Mouse (Mus musculus) macrophage (primary cell): ENCODE measurements around the gene Abhd16b. TPM values are rescaled to one million over a fixed set of nuclear protein-coding genes. Genes with fewer than 3 reads are reported as not detected.

Source experiments
- H3K27ac ChIP-seq: fragments of 350-480 bp; formaldehyde crosslinking; 2 replicates; pipeline ENCODE4 v1.9.0; 2021
- H3K36me3 ChIP-seq: fragments of 350-480 bp; formaldehyde crosslinking; 2 replicates; pipeline ENCODE4 v1.9.0; 2021; ENCODE audit errors: inconsistent target
- H3K4me3 ChIP-seq: fragments of 350-480 bp; formaldehyde crosslinking; 2 replicates; pipeline ENCODE4 v1.9.0; 2021; ENCODE audit errors: inconsistent target
- H3K79me2 ChIP-seq: fragments of 350-480 bp; formaldehyde crosslinking; 2 replicates; pipeline ENCODE4 v1.9.0; 2021; ENCODE audit errors: inconsistent target
- WGBS: methylation state at CpG from one replicate; pipeline ENCODE4 v1.1.7; 2026; ENCODE audit warnings: inconsistent platforms; ENCODE audit not compliant: missing documents; 5-methylcytosine and 5-hydroxymethylcytosine counted together
- polyA plus RNA-seq: library from polyadenylated mRNA; stranded (reverse); fragments of 250-400 nt; gene quantifications from 3 replicates; pipeline ENCODE4 v1.2.4, GENCODE M21; 2018; ENCODE audit warnings: inconsistent platforms
- total RNA-seq, 78 experiments: library from RNA; depleted of rRNA; stranded (reverse); fragments of 250-400 nt; gene quantifications; 1 replicate in 9 of 78; 2 replicates in 24 of 78; 3 replicates in 43 of 78; 4 replicates in 2 of 78; pipeline ENCODE4 v1.2.4; 2018; ENCODE audit warnings: inconsistent platforms in 56 of 78

Abhd16b gene
- not detected for total RNA-seq (2018; cell fraction: chromatin; rRNA removed)
- total RNA-seq (2018; cell fraction: cytosol; rRNA removed), result not detected
- not detected for total RNA-seq (2018; cell fraction: nucleus; rRNA removed)
- not detected in 3 replicates for polyA plus RNA-seq

GRCm38 (mm10) chr2:181493156-181493927, at the start of gene Abhd16b:
Gene Abhd16b (plus strand): TSS chr2:181493206.
- 94% methylated on average over 31 of the region's 31 CpGs for WGBS
- no peak within 1 kb of the TSS for H3K27ac ChIP-seq
- peaks cover 10% of the 10 kb centered on the region for H3K79me2 ChIP-seq
- H3K36me3 ChIP-seq, result no peaks in the 10 kb centered on the region
- H3K4me3 ChIP-seq, result no peak within 1 kb of the TSS

- H3K36me3 ChIP-seq, result no peaks in the 10 kb centered on the region
- 98% methylated on average over 4 of the region's 4 CpGs for WGBS
- H3K27ac ChIP-seq, result no peak overlapping the region
These were observed 40.8 kb upstream of the Abhd16b start for GRCm38 (mm10) chr2:181452181-181452580.

GRCm38 (mm10) chr2:181453274-181453673, 39.7 kb upstream of the Abhd16b start:
- Histone ChIP-seq H3K36me3 (no peaks in the 10 kb centered on the region), H3K27ac (no peak overlapping the region), H3K79me2 (no peaks in the 10 kb centered on the region), H3K4me3 (no peak overlapping the region)
- WGBS, result 75% methylated on average over 1 of the region's 1 CpGs

More at GRCm38 (mm10) chr2:181452181-181452580, 40.8 kb upstream of the Abhd16b start:
- Histone ChIP-seq H3K4me3 (no peak overlapping the region), H3K79me2 (no peaks in the 10 kb centered on the region)

GRCm38 (mm10) chr2:181455899-181456298, 37.1 kb upstream of the Abhd16b start:
- 82% methylated on average over 2 of the region's 2 CpGs for WGBS
- H3K27ac ChIP-seq, result no peak overlapping the region
- no peaks in the 10 kb centered on the region for H3K79me2 ChIP-seq
- H3K4me3 ChIP-seq, result no peak overlapping the region
- H3K36me3 ChIP-seq, result no peaks in the 10 kb centered on the region

- no peak overlapping the region; the same call in 1 of the 2 replicates for H3K4me3 ChIP-seq
- 7% methylated on average over 15 of the region's 15 CpGs for WGBS
- no peaks in the 10 kb centered on the region for H3K79me2 ChIP-seq
These were observed 35.2 kb upstream of the Abhd16b start for GRCm38 (mm10) chr2:181457831-181458230.

GRCm38 (mm10) chr2:181458411-181459152, 34.4 kb upstream of the Abhd16b start:
- peak overlapping the region; percentile 2; the same call in 1 of the 2 replicates for H3K4me3 ChIP-seq
- no peak overlapping the region for H3K27ac ChIP-seq
- WGBS, result 1% methylated on average over 71 of the region's 72 CpGs
- H3K79me2 ChIP-seq, result no peaks in the 10 kb centered on the region
- no peaks in the 10 kb centered on the region for H3K36me3 ChIP-seq

More at GRCm38 (mm10) chr2:181457831-181458230, 35.2 kb upstream of the Abhd16b start:
- no peaks in the 10 kb centered on the region for H3K36me3 ChIP-seq
- no peak overlapping the region for H3K27ac ChIP-seq

DNA sequence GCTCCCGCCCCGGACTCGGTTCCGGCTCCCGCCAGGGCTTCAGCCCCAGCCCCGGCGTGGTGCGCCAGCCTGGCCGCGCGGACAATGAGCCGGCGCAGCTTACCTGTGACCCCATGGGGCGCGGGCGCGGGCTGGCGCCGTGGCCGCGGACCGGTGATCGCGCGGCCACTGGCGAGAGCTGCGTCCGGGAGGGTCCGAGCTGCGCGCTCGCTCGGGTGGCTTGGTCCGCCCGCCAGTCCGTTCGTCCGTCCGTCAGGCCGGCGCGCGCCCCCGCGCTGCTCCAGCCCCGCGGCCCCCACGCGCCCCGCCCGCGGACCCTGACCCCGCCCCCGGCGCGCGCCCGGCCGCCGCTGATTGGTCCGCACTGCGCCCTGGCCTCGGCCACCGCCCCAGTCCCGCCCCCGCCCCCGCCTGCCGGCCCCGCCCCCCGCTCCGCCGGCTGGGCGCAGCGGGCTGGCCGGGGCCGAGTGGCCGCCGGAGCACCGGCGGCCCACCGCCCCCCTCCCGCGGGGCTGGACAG, 33.8 kb upstream of the Abhd16b start, which contains the start of gene Zbtb46:
Zbtb46 (minus strand) TSS at position 274 of the 520 bp plus-strand sequence.
- no peaks in the 10 kb centered on the region for H3K36me3 ChIP-seq
- no peaks in the 10 kb centered on the region for H3K79me2 ChIP-seq
- H3K4me3 ChIP-seq, result peak within 1 kb of the TSS; percentile 2; the same call in 1 of the 2 replicates
- no peak within 1 kb of the TSS for H3K27ac ChIP-seq
- 0% methylated on average over 23 of the region's 83 CpGs for WGBS

- no peak overlapping the region for H3K27ac ChIP-seq
- no peaks in the 10 kb centered on the region for H3K79me2 ChIP-seq
- no peak overlapping the region for H3K4me3 ChIP-seq
- no peaks in the 10 kb centered on the region for H3K36me3 ChIP-seq
- WGBS, result 9% methylated on average over 69 of the region's 71 CpGs
These were observed 33.1 kb upstream of the Abhd16b start for GRCm38 (mm10) chr2:181459673-181460621.

GRCm38 (mm10) chr2:181461536-181462100, 31.4 kb upstream of the Abhd16b start:
- 87% methylated on average over 1 of the region's 1 CpGs for WGBS
- no peak overlapping the region for H3K27ac ChIP-seq

DNA sequence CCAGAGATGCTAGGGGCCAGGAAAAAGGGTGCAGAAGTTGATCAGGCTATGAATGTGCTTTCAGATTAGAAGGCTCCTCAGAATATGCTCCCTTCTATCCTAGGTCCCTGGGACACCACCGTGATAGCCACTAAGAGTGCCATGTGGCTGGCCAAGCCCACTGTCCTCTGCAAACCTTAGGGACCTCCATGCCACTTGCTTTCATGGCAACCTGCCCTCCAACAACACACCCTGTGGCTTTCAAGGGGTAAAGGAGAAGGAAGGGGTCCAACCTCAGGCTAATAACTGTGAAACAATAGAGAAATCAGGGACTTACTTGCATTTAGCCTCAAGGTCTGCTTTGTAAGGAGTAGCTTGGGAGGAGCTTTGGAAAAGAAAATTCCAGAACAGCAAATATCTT, 30.4 kb upstream of the Abhd16b start:
- Histone ChIP-seq H3K36me3 (no peaks in the 10 kb centered on the region), H3K79me2 (no peaks in the 10 kb centered on the region)
- WGBS, result 80% methylated on average over 1 of the region's 1 CpGs

More at GRCm38 (mm10) chr2:181461536-181462100, 31.4 kb upstream of the Abhd16b start:
- no peak overlapping the region for H3K4me3 ChIP-seq
- H3K36me3 ChIP-seq, result no peaks in the 10 kb centered on the region
- no peaks in the 10 kb centered on the region for H3K79me2 ChIP-seq

DNA sequence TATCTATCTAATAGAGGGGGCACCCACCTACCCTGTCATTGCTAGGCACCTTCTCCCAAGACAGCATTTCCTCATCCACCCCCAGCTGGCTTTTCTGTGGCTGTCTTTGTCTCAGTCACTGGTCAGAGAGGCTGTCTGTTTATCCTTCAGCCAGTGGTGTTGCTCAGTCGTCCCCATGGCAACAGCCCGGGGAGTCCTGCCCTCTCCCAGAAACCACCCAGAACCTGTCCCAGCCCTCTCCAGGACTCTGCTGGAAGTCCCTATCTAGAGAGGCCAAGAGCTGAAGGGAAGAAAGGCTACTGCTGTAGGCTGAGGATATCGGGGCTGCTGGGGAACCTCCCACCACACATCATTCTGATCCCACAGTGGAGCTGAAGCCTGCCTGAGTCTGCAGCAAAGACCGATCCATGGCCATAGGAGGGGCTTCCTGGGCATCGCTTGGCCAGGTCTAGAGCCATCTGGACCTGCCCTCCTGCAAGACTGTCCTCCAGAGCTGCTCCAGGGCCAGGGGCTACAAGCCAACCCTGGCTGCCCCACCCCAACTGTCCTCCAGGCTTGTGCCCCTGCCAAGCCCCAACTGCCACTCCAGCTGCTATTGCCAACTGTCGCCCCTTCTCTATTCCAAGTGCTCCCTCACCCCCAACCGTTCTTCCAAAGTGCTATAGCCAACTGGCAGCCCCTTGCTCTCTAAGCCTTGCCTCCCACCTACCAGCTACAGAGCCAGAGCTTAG, 29.8 kb upstream of the Abhd16b start:
- WGBS, result 52% methylated on average over 7 of the region's 7 CpGs
- Histone ChIP-seq H3K4me3 (no peak overlapping the region), H3K36me3 (no peaks in the 10 kb centered on the region), H3K79me2 (no peaks in the 10 kb centered on the region), H3K27ac (no peak overlapping the region)

More for the DNA sequence above, 30.4 kb upstream of the Abhd16b start:
- Histone ChIP-seq H3K27ac (no peak overlapping the region), H3K4me3 (no peak overlapping the region)

DNA sequence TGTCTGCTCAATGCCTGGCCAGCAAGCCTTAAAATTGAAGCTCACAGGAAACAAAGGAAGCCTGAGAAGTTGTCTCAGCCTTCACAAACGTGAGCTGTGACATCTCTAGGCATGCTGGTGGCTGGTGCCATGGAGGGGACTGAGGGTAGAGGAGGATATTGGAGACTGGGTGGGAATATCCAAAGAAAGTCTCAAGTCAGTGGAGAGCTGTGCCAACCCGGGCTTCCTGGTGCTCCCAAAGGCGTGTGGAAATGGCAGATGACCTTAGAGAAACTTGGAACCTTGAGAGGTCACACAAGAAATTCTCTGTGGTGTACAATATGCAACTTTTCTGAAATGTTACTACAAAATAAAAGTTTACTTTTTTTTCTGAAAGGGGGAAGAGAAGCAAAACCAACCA, 27.6 kb upstream of the Abhd16b start:
- Histone ChIP-seq H3K36me3 (no peaks in the 10 kb centered on the region), H3K4me3 (no peak overlapping the region), H3K79me2 (no peaks in the 10 kb centered on the region), H3K27ac (no peak overlapping the region)
- 79% methylated on average over 3 of the region's 3 CpGs for WGBS

DNA sequence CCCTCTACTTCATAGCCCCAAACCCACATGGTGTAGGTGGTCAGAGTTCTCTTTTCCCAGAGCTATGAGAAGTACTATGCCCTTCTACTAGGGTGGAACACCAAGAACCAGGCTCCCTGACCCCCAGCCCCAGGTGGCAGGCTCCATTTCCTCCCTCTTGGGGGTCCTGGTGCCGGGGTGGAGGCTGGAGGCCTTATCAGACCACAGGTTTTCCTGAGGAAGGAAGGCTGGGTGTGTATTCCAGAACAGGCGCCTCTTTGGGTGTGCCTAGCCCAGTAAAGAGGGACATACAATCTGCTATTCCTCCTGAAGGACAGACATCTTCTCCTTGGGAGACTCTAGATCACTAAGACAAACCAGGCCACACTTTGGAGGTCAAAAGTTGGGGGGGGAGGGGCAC, 22.7 kb upstream of the Abhd16b start:
- no peaks in the 10 kb centered on the region for H3K79me2 ChIP-seq
- H3K27ac ChIP-seq, result no peak overlapping the region
- 58% methylated on average over 2 of the region's 2 CpGs for WGBS
- no peaks in the 10 kb centered on the region for H3K36me3 ChIP-seq
- H3K4me3 ChIP-seq, result no peak overlapping the region
